Mouse (Mus musculus) granulocyte monocyte progenitor cell, adult 5-6 weeks (primary cell): ENCODE measurements around the gene Cyp4f18. TPM values are rescaled to one million over a fixed set of nuclear protein-coding genes. Genes with fewer than 3 reads are reported as not detected.
"Not testable (repeated sequence)": the region's sequence is repeated elsewhere in the genome, so short reads cannot be mapped to it uniquely, and the experiment has no call there.

Experiments
- ATAC-seq: replicated peaks from 2 replicates; pipeline ENCODE4 v1.8.0; 2016; ENCODE audit warnings: mild to moderate bottlenecking, moderate TSS enrichment, inconsistent platforms; ENCODE audit not compliant: poor library complexity, severe bottlenecking
- total RNA-seq, 2 experiments: library from RNA; stranded (forward) in 1 of 2; stranded (reverse) in 1 of 2; fragments of 200-712, 200-1000 nt in 1 of 2; fragments of >200 nt in 1 of 2; fragmentation: Nextera tagmentation in 1 of 2; gene quantifications; 2 replicates each; pipeline ENCODE4 v1.2.3; 2014 to 2017

The Cyp4f18 gene
- 11.7 and 15.8 TPM in 2 replicates for total RNA-seq (2014; fragmentation: Nextera tagmentation)
- 6.5 and 7.1 TPM in 2 replicates for total RNA-seq (2017)

DNA sequence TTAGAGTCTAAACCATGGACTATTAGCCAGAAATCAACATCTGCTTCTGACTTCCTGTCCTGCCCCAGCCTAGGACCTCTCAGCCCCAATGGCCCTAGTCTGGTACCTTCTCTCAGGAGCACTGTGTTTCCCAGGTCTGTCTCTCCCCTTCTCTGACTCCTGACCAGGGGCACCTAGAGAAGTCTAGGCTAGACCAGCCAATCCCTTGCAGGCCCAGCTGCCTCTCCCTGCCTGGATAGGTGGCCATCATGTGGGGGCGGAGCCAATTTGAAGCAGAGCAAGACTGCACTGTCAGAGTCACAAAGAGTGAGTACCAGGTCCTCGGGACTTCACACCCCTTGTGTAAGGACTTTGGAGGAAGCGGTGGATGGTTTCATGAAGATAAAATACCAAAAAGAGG, at the start of gene Cyp4f18:
TSS of gene Cyp4f18 (minus strand) at position 154 of the 400 bp plus-strand sequence.
- ATAC-seq, result peak; percentile 46

DNA sequence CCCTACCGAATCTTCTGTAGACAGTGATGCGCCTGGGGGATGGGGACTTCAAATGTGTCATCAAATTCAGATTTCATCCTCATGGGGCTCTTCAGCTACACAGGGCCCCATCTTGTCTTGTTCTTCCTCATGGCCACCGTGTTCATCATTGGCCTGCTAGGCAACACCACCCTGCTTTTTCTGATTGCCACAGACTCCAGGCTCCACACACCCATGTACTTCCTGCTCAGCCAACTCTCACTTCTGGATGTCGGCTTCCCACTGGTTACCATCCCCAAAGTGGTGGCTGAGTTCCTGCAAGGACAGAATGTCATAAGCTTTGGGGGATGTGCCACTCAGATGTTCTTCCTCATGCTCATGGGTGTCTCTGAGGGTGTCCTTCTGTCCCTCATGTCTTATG, 48.2 kb upstream of the Cyp4f18 start:
- ATAC-seq, result peak; percentile 87

DNA sequence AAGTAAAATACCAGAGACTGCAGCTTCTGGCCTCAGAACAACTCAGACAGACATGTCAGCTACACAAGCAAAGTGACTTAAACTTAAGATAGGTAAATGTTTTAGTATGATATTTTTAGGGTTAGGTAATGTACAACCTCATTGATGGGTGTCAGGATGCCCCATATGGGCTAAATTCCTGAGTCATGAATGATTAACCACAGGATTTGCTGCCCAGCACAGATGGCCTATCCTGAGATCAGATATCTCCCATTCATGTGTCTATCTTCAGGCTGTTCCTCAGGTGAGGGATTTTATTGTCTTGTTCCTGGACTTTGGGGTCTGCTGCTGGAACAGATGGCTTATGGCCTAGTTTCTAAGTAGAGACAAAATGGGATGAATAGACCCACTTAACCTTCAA, 45.2 kb upstream of the Cyp4f18 start:
- ATAC-seq, result not testable (repeated sequence)

DNA sequence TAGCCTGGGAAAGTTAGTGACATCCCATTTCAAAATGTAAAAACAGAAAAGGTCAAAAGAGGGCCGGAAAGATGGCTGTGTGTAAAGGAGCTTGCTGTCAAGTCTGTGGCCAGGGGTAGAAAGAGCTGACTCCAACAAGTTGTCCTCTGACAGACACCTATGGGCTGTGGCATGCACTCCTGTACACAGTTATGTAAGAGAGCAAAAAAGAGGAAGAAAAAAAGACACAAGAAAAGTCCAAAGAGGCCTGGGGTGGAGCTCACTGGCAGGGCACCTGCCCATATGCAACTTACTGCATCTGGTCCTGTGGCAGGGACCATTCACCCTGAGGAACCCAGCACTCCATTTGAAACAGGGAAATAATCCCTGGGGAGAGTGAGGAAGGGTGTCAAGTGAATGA, 33.1 kb upstream of the Cyp4f18 start:
- ATAC-seq, result peak; percentile 76

GRCm38 (mm10) chr8:72040918-72041317, 31.5 kb upstream of the Cyp4f18 start, which contains the start of gene Olfr372:
Olfr372 (plus strand) TSS chr8:72041218.
- not testable (repeated sequence) for ATAC-seq

DNA sequence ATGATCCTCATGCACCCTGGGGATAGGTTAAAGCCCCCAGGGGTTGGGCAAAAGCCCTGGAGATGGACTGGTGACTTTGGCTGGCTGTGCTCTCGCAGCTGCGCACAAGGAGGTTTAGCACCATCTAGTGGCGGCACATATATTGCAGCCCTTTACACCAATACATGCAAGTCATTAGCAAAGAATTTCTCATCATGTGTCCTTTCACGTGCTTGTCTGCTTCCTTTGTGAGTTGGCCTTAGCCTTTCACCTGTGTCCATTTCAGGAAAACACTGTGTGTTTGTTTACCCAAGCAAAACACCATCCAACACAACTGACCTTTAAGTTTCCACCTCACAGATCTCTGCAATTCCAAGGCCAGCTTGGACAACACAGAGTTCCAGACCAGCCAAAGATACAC, 23.5 kb upstream of the Cyp4f18 start:
- ATAC-seq, result peak; percentile 52

GRCm38 (mm10) chr8:72024886-72025285, 15.5 kb upstream of the Cyp4f18 start:
- ATAC-seq, result not testable (repeated sequence)

GRCm38 (mm10) chr8:72019816-72020215, 10.4 kb upstream of the Cyp4f18 start:
- ATAC-seq, result no peak

DNA sequence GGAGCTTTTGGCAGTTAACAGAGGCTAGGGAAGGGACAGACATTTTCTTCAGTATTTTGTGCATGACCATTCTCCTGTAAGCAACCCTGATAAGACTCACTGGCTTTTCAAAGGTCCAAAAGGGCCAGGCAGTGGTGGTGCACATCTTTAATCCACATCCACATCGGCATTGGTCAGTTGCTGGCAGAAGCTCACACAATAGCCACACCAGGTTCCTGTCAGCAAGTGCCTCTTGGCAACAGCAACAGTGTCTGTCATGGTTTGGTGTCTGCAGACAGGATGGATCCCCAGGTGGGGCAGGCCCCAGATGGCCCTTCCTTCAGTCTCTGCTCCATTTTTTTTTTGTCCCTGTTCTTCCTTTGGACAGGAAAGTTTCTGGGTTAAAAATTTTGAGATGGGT, 9.6 kb upstream of the Cyp4f18 start:
- not testable (repeated sequence) for ATAC-seq

- no peak for ATAC-seq
Observed at GRCm38 (mm10) chr8:72018141-72018540, 8.7 kb upstream of the Cyp4f18 start.

DNA sequence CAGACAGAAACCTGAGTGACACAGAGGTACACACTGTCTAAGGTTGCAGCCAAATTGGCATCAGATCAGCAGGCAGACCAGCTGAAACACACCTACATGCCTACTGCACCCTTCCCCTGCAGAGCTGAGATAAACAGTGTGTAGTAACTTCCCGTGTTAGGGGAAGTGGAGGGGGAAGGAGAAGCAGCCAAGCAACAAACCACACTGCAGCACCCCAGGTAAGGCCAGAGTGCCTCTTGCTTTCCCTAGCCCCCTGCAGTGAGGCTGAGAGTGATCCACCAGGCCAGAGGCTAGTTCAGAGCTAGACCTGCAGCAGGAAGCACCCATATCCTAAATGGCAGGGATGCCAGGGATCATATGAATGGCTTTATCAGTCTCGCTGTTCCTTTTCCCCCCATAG, 7.9 kb upstream of the Cyp4f18 start:
- peak; percentile 93 for ATAC-seq

- not testable (repeated sequence) for ATAC-seq
Observed at GRCm38 (mm10) chr8:72013506-72014228, 4.2 kb upstream of the Cyp4f18 start.

DNA sequence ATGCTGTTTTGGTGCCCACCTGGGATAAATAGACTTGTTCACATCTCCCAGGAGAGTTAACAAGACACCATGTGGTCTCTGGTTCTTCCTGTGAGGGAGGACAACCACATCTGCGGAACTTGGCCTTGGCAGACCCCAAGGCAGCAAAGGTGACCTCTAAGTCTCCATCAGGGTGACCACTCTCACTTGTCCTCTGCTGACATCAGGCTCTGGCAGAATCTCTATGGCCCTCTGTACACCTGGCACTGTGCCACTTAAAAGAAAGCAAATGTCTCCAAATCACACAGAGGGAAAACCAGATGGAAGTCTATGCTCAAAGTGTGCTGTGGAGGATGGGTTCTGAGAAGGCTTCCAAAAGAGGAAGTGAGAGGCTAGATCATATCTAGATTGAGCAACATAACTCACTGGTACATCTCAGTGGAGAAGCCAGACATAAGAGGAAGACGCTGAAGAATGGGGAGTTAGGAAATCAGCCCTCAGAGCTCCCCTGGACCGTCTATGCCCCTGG, 1.2 kb downstream of the Cyp4f18 start:
- peak; percentile 83 for ATAC-seq

- no peak for ATAC-seq
Observed at GRCm38 (mm10) chr8:72006763-72007162, 2.7 kb downstream of the Cyp4f18 start.

DNA sequence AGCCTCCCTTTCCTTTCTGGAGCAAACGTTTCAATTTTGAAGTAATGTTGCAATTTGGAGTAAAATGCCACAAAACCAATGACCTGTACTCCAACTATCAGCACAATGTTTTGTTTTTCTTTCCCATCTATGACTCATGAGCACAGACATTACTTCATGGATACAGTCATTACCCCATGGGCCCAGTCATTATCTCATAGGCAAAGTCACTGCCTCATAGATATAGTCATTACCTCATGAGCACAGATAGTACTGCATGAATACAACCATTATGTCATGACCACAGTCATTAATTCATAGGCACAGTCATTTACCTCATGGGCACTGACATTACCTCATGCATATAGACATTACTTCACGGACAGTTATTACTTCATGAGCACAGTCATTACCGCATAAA, 3.5 kb downstream of the Cyp4f18 start:
- ATAC-seq, result no peak

DNA sequence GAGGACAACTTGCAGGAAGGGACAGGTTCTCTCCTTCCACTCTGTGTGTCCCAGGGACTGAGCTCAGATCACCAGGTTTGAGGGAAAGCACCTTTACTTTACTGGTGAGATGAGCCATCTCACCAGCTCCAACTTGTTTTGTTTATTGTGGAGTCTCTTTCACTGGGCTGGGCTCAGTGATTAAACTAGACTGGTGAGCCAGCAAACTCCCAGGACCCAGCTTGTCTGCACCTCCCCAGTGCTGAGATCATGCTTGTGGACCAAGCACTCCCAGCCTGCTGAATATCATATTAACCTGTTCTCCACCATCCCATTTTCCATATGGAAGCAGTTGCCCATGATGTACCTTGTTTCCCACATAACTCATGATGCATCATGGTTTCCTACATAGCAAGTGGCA, 6.5 kb downstream of the Cyp4f18 start:
- ATAC-seq, result no peak

DNA sequence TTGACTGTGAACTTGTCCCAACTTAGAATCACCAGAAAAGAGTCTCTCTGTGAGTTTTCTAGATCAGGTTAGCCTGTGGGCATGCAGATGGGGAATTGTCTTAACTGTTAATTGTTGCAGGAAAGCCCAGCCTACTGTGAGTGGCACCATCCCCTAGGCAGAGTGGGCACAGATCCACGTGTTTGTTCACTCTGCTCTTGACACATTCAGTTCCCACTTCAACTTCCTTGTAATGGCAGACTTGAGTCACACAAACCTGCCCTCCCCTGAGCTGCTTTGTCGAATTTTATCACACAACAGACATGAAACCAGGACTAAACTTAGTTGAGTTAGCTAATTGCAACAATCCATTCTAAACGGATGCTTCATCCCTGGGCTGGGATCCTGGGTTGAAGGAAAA, 9.2 kb downstream of the Cyp4f18 start:
- ATAC-seq, result no peak

- no peak for ATAC-seq
Observed at GRCm38 (mm10) chr8:71999434-71999833, 10.0 kb downstream of the Cyp4f18 start.

DNA sequence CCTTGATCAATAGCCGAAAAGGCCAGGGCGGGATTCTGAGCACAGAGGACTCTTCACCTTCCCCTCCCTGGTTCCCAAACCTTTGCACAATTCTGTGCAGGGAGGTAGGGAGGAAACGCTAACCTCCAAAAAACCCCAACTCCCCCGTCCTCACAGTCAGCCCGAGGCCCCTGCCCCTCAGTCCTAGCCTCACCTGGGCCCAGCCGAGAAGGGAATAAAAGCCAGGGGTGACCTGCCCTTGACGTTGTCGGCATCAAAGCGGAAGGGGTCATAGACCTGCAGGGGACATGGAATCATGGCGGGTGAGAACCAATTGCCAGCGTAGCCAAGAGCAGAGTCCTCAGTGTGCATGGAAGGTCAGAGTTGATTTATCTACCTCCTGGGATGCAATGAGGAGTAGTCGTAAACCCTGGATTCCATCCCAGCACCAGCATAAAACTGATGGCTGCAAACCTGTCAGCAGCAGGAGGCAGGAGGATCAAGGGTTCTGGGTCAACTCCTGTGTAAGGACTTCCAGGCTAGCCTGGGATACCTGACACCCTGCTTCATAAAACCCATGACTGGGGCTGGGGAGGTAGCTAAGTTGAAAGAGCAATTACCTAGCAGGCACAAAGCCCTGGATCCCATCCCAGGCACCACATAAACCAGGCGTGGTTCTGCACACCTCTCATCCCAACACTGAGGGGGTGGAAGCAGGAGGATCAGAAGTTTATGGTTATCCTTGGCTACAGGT, 20.4 kb downstream of the Cyp4f18 start:
- no peak for ATAC-seq

GRCm38 (mm10) chr8:71988110-71988866, 21.1 kb downstream of the Cyp4f18 start:
- peak; percentile 92 for ATAC-seq

DNA sequence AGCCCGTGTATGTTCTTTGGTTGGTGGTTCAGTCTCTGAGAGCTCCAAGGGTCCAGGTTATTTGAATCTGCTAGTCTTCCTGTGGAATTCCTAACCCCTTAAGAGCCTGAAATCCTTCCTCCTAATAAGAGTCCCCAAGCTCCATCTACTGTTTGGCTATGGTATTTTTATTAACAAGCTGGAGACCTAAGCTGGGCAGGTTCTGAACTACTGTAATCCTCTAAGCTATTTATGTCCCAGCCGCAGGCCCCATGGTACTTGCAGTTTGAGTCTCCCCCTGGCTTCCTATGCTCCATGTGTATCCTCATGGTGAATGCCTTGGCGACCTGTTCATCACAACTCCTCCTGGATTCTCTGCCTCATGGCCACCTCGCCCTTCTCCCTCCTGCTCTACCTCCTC, 24.8 kb downstream of the Cyp4f18 start:
- no peak for ATAC-seq
